27 mouse cellular contexts compared by ENCODE assay signal in the genomic region with DNA sequence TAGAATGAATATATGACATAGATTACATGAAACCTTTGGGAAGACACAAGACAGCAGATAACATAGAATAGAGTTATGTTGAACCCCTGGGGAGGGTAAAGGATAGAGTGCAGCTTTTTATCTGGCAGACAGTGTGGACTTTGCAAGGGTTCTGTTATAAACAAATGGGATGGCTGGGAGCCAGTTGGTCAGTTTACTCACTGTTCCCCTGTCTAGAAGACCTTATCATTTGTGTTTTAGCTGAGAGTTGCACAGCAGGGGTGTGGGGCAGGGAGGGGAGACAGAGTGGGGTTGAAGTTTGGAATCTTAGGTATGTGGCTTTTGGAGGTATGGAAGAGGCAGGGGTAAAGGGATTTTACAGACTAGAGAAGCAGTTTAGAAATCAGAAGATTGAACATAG. TPM values are rescaled to one million over a fixed set of nuclear protein-coding genes. Genes with fewer than 3 reads are reported as not detected.
DNase-seq lines count a peak whose midpoint lies in the region; ATAC-seq and TF ChIP-seq lines count a peak whose summit lies in the region.
"Had no signal": no experiment of that assay in that cellular context is flagged by ENCODE, and none has a peak within 500 bp of the region (broad histone marks: within the 10 kb centered on the region; RNA-seq: fewer than 3 reads in every experiment).

No protein-coding gene starts in this region.

- no peak for TF ChIP-seq POLR2A in liver, adult 2 months (IDR thresholded peaks at IDR 0.05; ENCODE audit: extremely low read depth, insufficient read depth, low read length)
- TF ChIP-seq POLR2A in cerebellum, adult 2 months (IDR thresholded peaks at IDR 0.05; ENCODE audit: borderline replicate concordance, insufficient read depth, low read length), result no peak

- H3K4me2 ChIP-seq in lung, embryonic 14.5 days, result no peak overlapping the region
- H3K4me2 ChIP-seq in lung, postnatal 0 days (replicated peaks; ENCODE audit: low read depth, low read length), result no peak overlapping the region
- no peak overlapping the region for H3K4me2 ChIP-seq in liver, postnatal 0 days (ENCODE audit: low read depth, low read length)
- H3K4me2 ChIP-seq: embryonic facial prominence, embryonic 15.5 days; heart, embryonic 11.5 days; hindbrain, embryonic 15.5 days; limb, embryonic 15.5 days; midbrain, embryonic 12.5 days had no signal

- peak; percentile 91 for ATAC-seq in lung, embryonic 14.5 days (ENCODE audit: insufficient read depth)
- no peak for ATAC-seq in lung, postnatal 0 days
- ATAC-seq in liver, postnatal 0 days, result peak; percentile 64
- ATAC-seq: activated CD4-positive, CD25-positive, alpha-beta regulatory T cell, adult 4 months; forebrain, embryonic 16.5 days had no signal

- peak; percentile 65 for DNase-seq in lung, embryonic 14.5 days
- DNase-seq in lung, postnatal 0 days (ENCODE audit: low spot score), result no peak
- peak; percentile 12 for DNase-seq in NIH3T3 (ENCODE audit: low read depth)
- peak; percentile 85 for DNase-seq in liver, adult 2 months (ENCODE audit: extremely low read depth, low read depth, low spot score)
- peak; percentile 28 for DNase-seq in liver, postnatal 0 days
- no peak for DNase-seq in thymus, postnatal 14 days
- DNase-seq in cerebellum, adult 2 months, result no peak
- DNase-seq: adrenal gland, postnatal 14 days; B cell, adult 2 months; cerebellum, adult 11 months; cerebellum, postnatal 25 days; embryo, embryonic 11 days; heart, postnatal 14 days; kidney, adult 18-20 months; kidney, postnatal 10 days; thymus, postnatal 25 days had no signal

- TF ChIP-seq EP300 in lung, postnatal 0 days (IDR thresholded peaks at IDR 0.05), result no peak
- no peak for TF ChIP-seq EP300 in liver, postnatal 0 days (IDR thresholded peaks at IDR 0.05; ENCODE audit: low read depth)

- no peaks in the 10 kb centered on the region for H3K79me2 ChIP-seq in liver, adult 2 months (ENCODE audit: control insufficient read depth, insufficient read depth, low read length)

- peaks cover 6% of the 10 kb centered on the region; the same call in 1 of the 2 replicates for H3K4me1 ChIP-seq in lung, embryonic 14.5 days (ENCODE audit: insufficient read depth)
- H3K4me1 ChIP-seq in lung, postnatal 0 days (ENCODE audit: insufficient read depth, low read depth, low read length), result no peaks in the 10 kb centered on the region; the same call in 1 of the 2 replicates
- H3K4me1 ChIP-seq in liver, adult 2 months (ENCODE audit: control insufficient read depth, insufficient read depth, low read length), result peaks cover 8% of the 10 kb centered on the region
- peaks cover 5% of the 10 kb centered on the region; the same call in 1 of the 2 replicates for H3K4me1 ChIP-seq in liver, postnatal 0 days (ENCODE audit: insufficient read depth)
- H3K4me1 ChIP-seq in cerebellum, adult 2 months (ENCODE audit: control insufficient read depth, insufficient read depth, low read length), result no peaks in the 10 kb centered on the region
- H3K4me1 ChIP-seq: embryonic facial prominence, embryonic 15.5 days; hindbrain, embryonic 15.5 days; limb, embryonic 15.5 days; midbrain, embryonic 12.5 days had no signal

- H3K27me3 ChIP-seq in lung, embryonic 14.5 days (ENCODE audit: insufficient read depth, low read length), result no peaks in the 10 kb centered on the region
- H3K27me3 ChIP-seq in lung, postnatal 0 days (replicated peaks; ENCODE audit: insufficient read depth, low read length), result no peaks in the 10 kb centered on the region
- no peaks in the 10 kb centered on the region for H3K27me3 ChIP-seq in liver, adult 2 months (ENCODE audit: control insufficient read depth, insufficient read depth, low read length)
- no peaks in the 10 kb centered on the region for H3K27me3 ChIP-seq in liver, postnatal 0 days (ENCODE audit: insufficient read depth, low read length)
- no peaks in the 10 kb centered on the region for H3K27me3 ChIP-seq in cerebellum, adult 2 months (ENCODE audit: control insufficient read depth, insufficient read depth, low read length)
- H3K27me3 ChIP-seq: embryonic facial prominence, embryonic 15.5 days; hindbrain, embryonic 15.5 days; limb, embryonic 15.5 days; midbrain, embryonic 12.5 days had no signal

- peak overlapping the region; percentile 69; the same call in 1 of the 2 replicates for H3K27ac ChIP-seq in lung, embryonic 14.5 days (ENCODE audit: low read depth)
- no peak overlapping the region for H3K27ac ChIP-seq in lung, postnatal 0 days (ENCODE audit: low read length)
- H3K27ac ChIP-seq in liver, adult 2 months (replicated peaks; ENCODE audit: insufficient read depth, low read depth, low read length), result no peak overlapping the region
- peak overlapping the region; percentile 44 for H3K27ac ChIP-seq in liver, postnatal 0 days (ENCODE audit: low read depth)
- no peak overlapping the region for H3K27ac ChIP-seq in cerebellum, adult 2 months (ENCODE audit: insufficient read depth, low read length)
- H3K27ac ChIP-seq: embryonic facial prominence, embryonic 15.5 days; hindbrain, embryonic 15.5 days; layer of hippocampus, adult 2 months; limb, embryonic 15.5 days; midbrain, embryonic 12.5 days had no signal

- no peak overlapping the region for H3K9ac ChIP-seq in lung, embryonic 14.5 days
- H3K9ac ChIP-seq in lung, postnatal 0 days (replicated peaks; ENCODE audit: low read depth), result no peak overlapping the region
- no peak overlapping the region for H3K9ac ChIP-seq in liver, adult 2 months (ENCODE audit: low read depth, low read length)
- no peak overlapping the region for H3K9ac ChIP-seq in liver, postnatal 0 days (replicated peaks)
- H3K9ac ChIP-seq: embryonic facial prominence, embryonic 15.5 days; hindbrain, embryonic 15.5 days; limb, embryonic 15.5 days; midbrain, embryonic 12.5 days had no signal

- no peaks in the 10 kb centered on the region for H3K36me3 ChIP-seq in lung, embryonic 14.5 days (ENCODE audit: insufficient read depth)
- no peaks in the 10 kb centered on the region for H3K36me3 ChIP-seq in lung, postnatal 0 days (ENCODE audit: insufficient read depth, low read length)
- no peaks in the 10 kb centered on the region for H3K36me3 ChIP-seq in liver, adult 2 months (ENCODE audit: control insufficient read depth, insufficient read depth, low read length)
- no peaks in the 10 kb centered on the region for H3K36me3 ChIP-seq in liver, postnatal 0 days (replicated peaks; ENCODE audit: insufficient read depth, low read length)
- H3K36me3 ChIP-seq: embryonic facial prominence, embryonic 15.5 days; hindbrain, embryonic 15.5 days; limb, embryonic 15.5 days; midbrain, embryonic 12.5 days had no signal

- no peak overlapping the region for H3K4me3 ChIP-seq in lung, embryonic 14.5 days (ENCODE audit: low read depth, low read length)
- no peak overlapping the region for H3K4me3 ChIP-seq in lung, postnatal 0 days (ENCODE audit: low read depth, low read length)
- H3K4me3 ChIP-seq in liver, adult 2 months (ENCODE audit: insufficient read depth, low read depth, low read length), result no peak overlapping the region
- H3K4me3 ChIP-seq in liver, postnatal 0 days (ENCODE audit: low read depth, low read length), result no peak overlapping the region
- no peak overlapping the region for H3K4me3 ChIP-seq in cerebellum, adult 2 months (replicated peaks; ENCODE audit: insufficient read depth, low read depth, low read length)
- H3K4me3 ChIP-seq: embryonic facial prominence, embryonic 15.5 days; hindbrain, embryonic 15.5 days; layer of hippocampus, adult 2 months; limb, embryonic 15.5 days; midbrain, embryonic 12.5 days had no signal

- no peak for TF ChIP-seq CTCF in lung, embryonic 14.5 days (IDR thresholded peaks at IDR 0.05; ENCODE audit: low read depth)
- no peak for TF ChIP-seq CTCF in lung, postnatal 0 days (IDR thresholded peaks at IDR 0.05)
- TF ChIP-seq CTCF in liver, adult 2 months (IDR thresholded peaks at IDR 0.05; ENCODE audit: low read depth, low read length), result no peak
- TF ChIP-seq CTCF in liver, postnatal 0 days (IDR thresholded peaks at IDR 0.05; ENCODE audit: low read depth), result no peak
- no peak for TF ChIP-seq CTCF in cerebellum, adult 2 months (IDR thresholded peaks at IDR 0.05; ENCODE audit: borderline replicate concordance, insufficient read depth, low read depth, low read length)

- H3K9me3 ChIP-seq in lung, embryonic 14.5 days (ENCODE audit: low read depth, low read length), result no peaks in the 10 kb centered on the region
- H3K9me3 ChIP-seq in lung, postnatal 0 days (ENCODE audit: low read length), result no peaks in the 10 kb centered on the region
- H3K9me3 ChIP-seq in liver, postnatal 0 days (ENCODE audit: low read length), result no peaks in the 10 kb centered on the region
- H3K9me3 ChIP-seq: embryonic facial prominence, embryonic 15.5 days; hindbrain, embryonic 15.5 days; limb, embryonic 15.5 days had no signal

RNA-seq across cellular contexts. Expression of a gene that starts 24.6 kb away (rescaled TPM):
- 0.47 and 0.78 TPM in 2 replicates for polyA plus RNA-seq in lung, embryonic 14.5 days (2014; fragmentation: Nextera tagmentation; extraction: Ambion mirVana)
- polyA plus RNA-seq in lung, postnatal 0 days (2015; fragmentation: Nextera tagmentation; extraction: Ambion mirVana), result 6.3 and 7.2 TPM in 2 replicates
- 213 and 244 TPM in 2 replicates for total RNA-seq in liver, adult 2 months (2014; rRNA removed)
- polyA plus RNA-seq in liver, adult 2 months (2012; rRNA removed), result 301 and 313 TPM in 2 replicates
- 64.9 and 66.7 TPM in 2 replicates for polyA plus RNA-seq in liver, postnatal 0 days (2015; fragmentation: Nextera tagmentation; extraction: Ambion mirVana)
- polyA plus RNA-seq in cerebellum, adult 2 months (2012; rRNA removed), result 0.41 and 0.55 TPM in 2 replicates
- total RNA-seq: layer of hippocampus, adult 2 months; left cerebral cortex, postnatal 25 days; monocyte, adult 5-6 weeks had no signal
- polyA plus RNA-seq: activated CD4-positive, CD25-positive, alpha-beta regulatory T cell, adult 4 months; brain, embryonic 14.5 days; midbrain, embryonic 12.5 days had no signal

RNA-seq across cellular contexts. Expression of a gene that starts 34.0 kb away (rescaled TPM):
- 0.38 and 0.58 TPM in 2 replicates for polyA plus RNA-seq in lung, embryonic 14.5 days (2014; fragmentation: Nextera tagmentation; extraction: Ambion mirVana)
- polyA plus RNA-seq in lung, postnatal 0 days (2015; fragmentation: Nextera tagmentation; extraction: Ambion mirVana), result 0.21 and 0.56 TPM in 2 replicates
- 0.27 TPM in 1 of 2 replicates, not detected in the other for total RNA-seq in liver, adult 2 months (2014; rRNA removed)
- polyA plus RNA-seq in liver, adult 2 months (2012; rRNA removed), result not detected in 2 replicates
- not detected in 2 replicates for polyA plus RNA-seq in liver, postnatal 0 days (2015; fragmentation: Nextera tagmentation; extraction: Ambion mirVana)
- polyA plus RNA-seq in cerebellum, adult 2 months (2012; rRNA removed), result 351 and 468 TPM in 2 replicates
- total RNA-seq: monocyte, adult 5-6 weeks had no signal
- polyA plus RNA-seq: activated CD4-positive, CD25-positive, alpha-beta regulatory T cell, adult 4 months had no signal

Comparison
In these comparisons a context has a peak if more than half of its experiments do, and no peak if none do; other contexts are left out.
1. DNase-seq: peak in lung, embryonic 14.5 days (single experiment), NIH3T3 (single experiment), liver, adult 2 months (single experiment) and liver, postnatal 0 days (single experiment); none in lung, postnatal 0 days (single experiment), thymus, postnatal 14 days (single experiment) and cerebellum, adult 2 months (0 of 2).
2. H3K27ac ChIP-seq: peak in lung, embryonic 14.5 days (single experiment) and liver, postnatal 0 days (single experiment); none in lung, postnatal 0 days (single experiment), liver, adult 2 months (single experiment) and cerebellum, adult 2 months (single experiment).
3. RNA of a gene that starts 34.0 kb away (polyA plus RNA-seq): 351 to 468 TPM in cerebellum, adult 2 months; 0.21 to 0.56 TPM in lung, postnatal 0 days, 0.38 to 0.58 TPM in lung, embryonic 14.5 days, not detected in liver, postnatal 0 days and not detected in liver, adult 2 months; every median in the first group is over 100 times any median in the second.